28 mouse cellular contexts compared by ENCODE assay signal in genomic region chr5:30534637-30535036, GRCm38 (mm10). TPM values are rescaled to one million over a fixed set of nuclear protein-coding genes. Genes with fewer than 3 reads are reported as not detected.
"Had no signal": no experiment of that assay in that cellular context is flagged by ENCODE, and none has a peak within 500 bp of the region (broad histone marks: within the 10 kb centered on the region; RNA-seq: fewer than 3 reads in every experiment).

No protein-coding gene starts in this region.

- H3K4me3 ChIP-seq: limb, embryonic 12.5 days; limb, embryonic 15.5 days; midbrain, embryonic 12.5 days; midbrain, embryonic 15.5 days; neural tube, embryonic 12.5 days; neural tube, embryonic 15.5 days had no signal

- H3K4me2 ChIP-seq: hindbrain, embryonic 14.5 days; limb, embryonic 12.5 days; limb, embryonic 15.5 days; midbrain, embryonic 12.5 days; midbrain, embryonic 15.5 days; neural tube, embryonic 12.5 days; neural tube, embryonic 15.5 days had no signal

- H3K9me3 ChIP-seq: limb, embryonic 12.5 days; limb, embryonic 15.5 days; midbrain, embryonic 12.5 days; midbrain, embryonic 15.5 days; neural tube, embryonic 12.5 days; neural tube, embryonic 15.5 days had no signal

- H3K36me3 ChIP-seq: limb, embryonic 12.5 days; limb, embryonic 15.5 days; midbrain, embryonic 12.5 days; midbrain, embryonic 15.5 days; neural tube, embryonic 12.5 days; neural tube, embryonic 15.5 days had no signal

- H3K9ac ChIP-seq: hindbrain, embryonic 14.5 days; limb, embryonic 12.5 days; limb, embryonic 15.5 days; midbrain, embryonic 12.5 days; midbrain, embryonic 15.5 days; neural tube, embryonic 12.5 days; neural tube, embryonic 15.5 days had no signal

- H3K4me1 ChIP-seq: limb, embryonic 12.5 days; limb, embryonic 15.5 days; midbrain, embryonic 12.5 days; midbrain, embryonic 15.5 days; neural tube, embryonic 12.5 days; neural tube, embryonic 15.5 days had no signal

- H3K27ac ChIP-seq: hindbrain, embryonic 14.5 days; hindbrain, postnatal 0 days; limb, embryonic 12.5 days; limb, embryonic 15.5 days; midbrain, embryonic 12.5 days; midbrain, embryonic 15.5 days; neural tube, embryonic 12.5 days; neural tube, embryonic 15.5 days; stomach, postnatal 0 days had no signal

- DNase-seq: left cerebral cortex, postnatal 4 days; lung, adult 2 months; lung, postnatal 14 days; lung, postnatal 4 days; right cerebral cortex, adult 18-20 months; right cerebral cortex, postnatal 14 days; right cerebral cortex, postnatal 4 days; thymus, adult 2 months; thymus, postnatal 14 days; thymus, postnatal 4 days had no signal

- ATAC-seq: hindbrain, postnatal 0 days; inflammation-experienced regulatory T-cells, adult 6 months; intestine, embryonic 16.5 days; midbrain, embryonic 15.5 days had no signal

- H3K27me3 ChIP-seq: midbrain, embryonic 12.5 days; midbrain, embryonic 15.5 days; neural tube, embryonic 12.5 days; neural tube, embryonic 15.5 days had no signal

RNA-seq across cellular contexts. Expression of gene Cib4, which starts 11.0 kb away (rescaled TPM):
- total RNA-seq: hindbrain, postnatal 0 days; layer of hippocampus, adult 18-20 months; layer of hippocampus, postnatal 14 days; left cerebral cortex, adult 8-10 months; left cerebral cortex, postnatal 14 days; left cerebral cortex, postnatal 4 days; megakaryocyte, adult 5-6 weeks had no signal
- polyA plus RNA-seq: hindbrain, embryonic 14.5 days; hindbrain, postnatal 0 days; inflammation-experienced regulatory T-cells, adult 6 months; intestine, embryonic 16.5 days; limb, embryonic 12.5 days; limb, embryonic 15.5 days; lung, embryonic 16.5 days; midbrain, embryonic 12.5 days; midbrain, embryonic 15.5 days; neural tube, embryonic 12.5 days; neural tube, embryonic 15.5 days; stomach, embryonic 14.5 days; thymus, adult 2 months had no signal

RNA-seq across cellular contexts. Expression of gene Kcnk3, which starts 53.3 kb away (rescaled TPM):
- total RNA-seq: megakaryocyte, adult 5-6 weeks had no signal
